Mouse (Mus musculus): ENCODE data around the gene Zfp503. TPM values are rescaled to one million over a fixed set of nuclear protein-coding genes. Genes with fewer than 3 reads are reported as not detected.

The Zfp503 gene
- polyA plus RNA-seq, 1 experiment from 2014 or later = 12.7 TPM

- H3K9me3 ChIP-seq (replicated peaks) = no peaks in the 10 kb centered on the region
- H3K9ac ChIP-seq (replicated peaks) = peak overlapping the region; percentile 83
- peak overlapping the region; percentile 78 for H3K27ac ChIP-seq (replicated peaks)
- peaks cover 57% of the 10 kb centered on the region for H3K4me1 ChIP-seq
- H3K36me3 ChIP-seq = no peaks in the 10 kb centered on the region
- no peak for ATAC-seq (ENCODE audit: low FRiP score)
- H3K4me3 ChIP-seq (replicated peaks) = peak overlapping the region; percentile 85
- H3K4me2 ChIP-seq = peak overlapping the region; percentile 80
- no peaks in the 10 kb centered on the region for H3K27me3 ChIP-seq (replicated peaks)
- WGBS = 5% methylated on average over 18 of the region's 18 CpGs
Measured at GRCm38 (mm10) chr14:21983950-21984730, 5.3 kb downstream of the Zfp503 start.

GRCm38 (mm10) chr14:21983311-21983949 lies 6.0 kb downstream of the Zfp503 start:
- no peaks in the 10 kb centered on the region for H3K9me3 ChIP-seq (replicated peaks)
- no peak for ATAC-seq (ENCODE audit: low FRiP score)
- H3K4me2 ChIP-seq = peak overlapping the region; percentile 65
- H3K36me3 ChIP-seq = no peaks in the 10 kb centered on the region
- peak overlapping the region; percentile 78 for H3K27ac ChIP-seq (replicated peaks)
- H3K9ac ChIP-seq (replicated peaks) = peak overlapping the region; percentile 53
- peaks cover 50% of the 10 kb centered on the region for H3K4me1 ChIP-seq
- peak overlapping the region; percentile 41 for H3K4me3 ChIP-seq (replicated peaks)
- 5% methylated on average over 22 of the region's 22 CpGs for WGBS
- H3K27me3 ChIP-seq (replicated peaks) = no peaks in the 10 kb centered on the region

- peak overlapping the region; percentile 41 for H3K4me3 ChIP-seq (replicated peaks)
- no peak for ATAC-seq (ENCODE audit: low FRiP score)
- WGBS = 3% methylated on average over 38 of the region's 38 CpGs
- peak overlapping the region; percentile 78 for H3K27ac ChIP-seq (replicated peaks)
- peak overlapping the region; percentile 65 for H3K4me2 ChIP-seq
- H3K27me3 ChIP-seq (replicated peaks) = no peaks in the 10 kb centered on the region
- no peaks in the 10 kb centered on the region for H3K9me3 ChIP-seq (replicated peaks)
- peaks cover 50% of the 10 kb centered on the region for H3K4me1 ChIP-seq
- H3K36me3 ChIP-seq = no peaks in the 10 kb centered on the region
- H3K9ac ChIP-seq (replicated peaks) = peak overlapping the region; percentile 53
Measured at GRCm38 (mm10) chr14:21982592-21983310, 6.7 kb downstream of the Zfp503 start.

GRCm38 (mm10) chr14:21982096-21982591 lies 7.3 kb downstream of the Zfp503 start:
- H3K9ac ChIP-seq (replicated peaks) = peak overlapping the region; percentile 53
- H3K4me3 ChIP-seq (replicated peaks) = peak overlapping the region; percentile 41
- no peaks in the 10 kb centered on the region for H3K36me3 ChIP-seq
- ATAC-seq (ENCODE audit: low FRiP score) = no peak
- peak overlapping the region; percentile 65 for H3K4me2 ChIP-seq
- 13% methylated on average over 14 of the region's 14 CpGs for WGBS
- peaks cover 50% of the 10 kb centered on the region for H3K4me1 ChIP-seq
- no peaks in the 10 kb centered on the region for H3K9me3 ChIP-seq (replicated peaks)
- peak overlapping the region; percentile 78 for H3K27ac ChIP-seq (replicated peaks)
- H3K27me3 ChIP-seq (replicated peaks) = no peaks in the 10 kb centered on the region

GRCm38 (mm10) chr14:21981462-21981861 lies 7.9 kb downstream of the Zfp503 start:
- H3K27ac ChIP-seq (replicated peaks) = 0 out of 2 replicates have a peak overlapping the region, but pooled peaks have one; percentile 58
- no peaks in the 10 kb centered on the region for H3K27me3 ChIP-seq (replicated peaks)
- under 1% methylated on average over 21 of the region's 22 CpGs for WGBS
- peak overlapping the region; percentile 65 for H3K4me2 ChIP-seq
- peak; percentile 71 for ATAC-seq (ENCODE audit: low FRiP score)
- H3K9ac ChIP-seq (replicated peaks) = no peak overlapping the region
- 0 out of 2 replicates have a peak overlapping the region, but pooled peaks have one; percentile 18 for H3K4me3 ChIP-seq (replicated peaks)
- peaks cover 43% of the 10 kb centered on the region for H3K4me1 ChIP-seq
- H3K36me3 ChIP-seq = no peaks in the 10 kb centered on the region
- H3K9me3 ChIP-seq (replicated peaks) = no peaks in the 10 kb centered on the region

GRCm38 (mm10) chr14:21968978-21969377 lies 20.4 kb downstream of the Zfp503 start:
- Histone ChIP-seq H3K4me3 (replicated peaks) (no peak overlapping the region), H3K9me3 (replicated peaks) (no peaks in the 10 kb centered on the region), H3K36me3 (no peaks in the 10 kb centered on the region), H3K27ac (replicated peaks) (no peak overlapping the region), H3K27me3 (replicated peaks) (peaks cover 19% of the 10 kb centered on the region; the same call in 1 of the 2 replicates), H3K9ac (replicated peaks) (no peak overlapping the region), H3K4me1 (peaks cover 18% of the 10 kb centered on the region), H3K4me2 (no peak overlapping the region)
- ATAC-seq (ENCODE audit: low FRiP score) = peak; percentile 46; the same call in 1 of the 2 replicates
- 14% methylated on average over 4 of the region's 4 CpGs for WGBS

GRCm38 (mm10) chr14:21967375-21968010 lies 21.9 kb downstream of the Zfp503 start:
- Histone ChIP-seq H3K27ac (replicated peaks) (no peak overlapping the region; the same call in 1 of the 2 replicates), H3K4me2 (no peak overlapping the region), H3K4me1 (peaks cover 24% of the 10 kb centered on the region), H3K36me3 (no peaks in the 10 kb centered on the region), H3K9ac (replicated peaks) (no peak overlapping the region), H3K9me3 (replicated peaks) (no peaks in the 10 kb centered on the region), H3K4me3 (replicated peaks) (no peak overlapping the region), H3K27me3 (replicated peaks) (peaks cover 19% of the 10 kb centered on the region; the same call in 1 of the 2 replicates)
- 17% methylated on average over 12 of the region's 12 CpGs for WGBS
- ATAC-seq (ENCODE audit: low FRiP score) = peak; percentile 63

- H3K4me3 ChIP-seq (replicated peaks) = no peak overlapping the region
- H3K9ac ChIP-seq (replicated peaks) = no peak overlapping the region
- no peaks in the 10 kb centered on the region for H3K9me3 ChIP-seq (replicated peaks)
- H3K27ac ChIP-seq (replicated peaks) = no peak overlapping the region
- 37% methylated on average over 5 of the region's 5 CpGs for WGBS
- H3K4me1 ChIP-seq = peaks cover 26% of the 10 kb centered on the region
- H3K27me3 ChIP-seq (replicated peaks) = peaks cover 12% of the 10 kb centered on the region; the same call in 1 of the 2 replicates
- no peak overlapping the region for H3K4me2 ChIP-seq
- H3K36me3 ChIP-seq = no peaks in the 10 kb centered on the region
- no peak for ATAC-seq (ENCODE audit: low FRiP score)
Measured at GRCm38 (mm10) chr14:21966276-21966675, 23.1 kb downstream of the Zfp503 start.

GRCm38 (mm10) chr14:21962381-21963050 lies 26.9 kb downstream of the Zfp503 start:
- no peak overlapping the region for H3K4me3 ChIP-seq (replicated peaks)
- peak overlapping the region; percentile 36 for H3K4me2 ChIP-seq
- 0 out of 2 replicates have a peak, but pooled peaks cover 3% of the 10 kb centered on the region for H3K27me3 ChIP-seq (replicated peaks)
- H3K9ac ChIP-seq (replicated peaks) = no peak overlapping the region
- H3K4me1 ChIP-seq = peaks cover 34% of the 10 kb centered on the region
- no peaks in the 10 kb centered on the region for H3K36me3 ChIP-seq
- no peak overlapping the region for H3K27ac ChIP-seq (replicated peaks)
- ATAC-seq (ENCODE audit: low FRiP score) = no peak
- WGBS = 23% methylated on average over 22 of the region's 22 CpGs
- H3K9me3 ChIP-seq (replicated peaks) = no peaks in the 10 kb centered on the region

GRCm38 (mm10) chr14:21959243-21959642 lies 30.2 kb downstream of the Zfp503 start:
- ATAC-seq (ENCODE audit: low FRiP score) = no peak
- H3K36me3 ChIP-seq = no peaks in the 10 kb centered on the region
- H3K4me2 ChIP-seq = no peak overlapping the region
- H3K9me3 ChIP-seq (replicated peaks) = no peaks in the 10 kb centered on the region
- peaks cover 22% of the 10 kb centered on the region for H3K4me1 ChIP-seq
- no peak overlapping the region for H3K9ac ChIP-seq (replicated peaks)
- H3K4me3 ChIP-seq (replicated peaks) = no peak overlapping the region
- H3K27ac ChIP-seq (replicated peaks) = no peak overlapping the region
- H3K27me3 ChIP-seq (replicated peaks) = no peaks in the 10 kb centered on the region
- WGBS = 69% methylated on average over 8 of the region's 8 CpGs
